Comparison of ENCODE assay signal across 9 mouse cellular contexts in genomic region chr11:56812121-56812520, GRCm38 (mm10).
DNase-seq lines count a peak whose midpoint lies in the region; ATAC-seq lines count a peak whose summit lies in the region.
"Had no signal": no experiment of that assay in that cellular context is flagged by ENCODE, and none has a peak within 500 bp of the region (broad histone marks: within the 10 kb centered on the region; RNA-seq: fewer than 3 reads in every experiment).

No protein-coding gene starts in this region.

- no peaks in the 10 kb centered on the region for H3K27me3 ChIP-seq in midbrain, embryonic 10.5 days (ENCODE audit: low read depth, poor library complexity, severe bottlenecking)
- H3K27me3 ChIP-seq in midbrain, embryonic 11.5 days (ENCODE audit: control insufficient read depth, insufficient read depth, low read length), result no peaks in the 10 kb centered on the region

- intact Hi-C loops in left cerebral cortex, postnatal 14 days (cut with DNase I), result no loop called here

- no peaks in the 10 kb centered on the region for H3K9me3 ChIP-seq in midbrain, embryonic 10.5 days (replicated peaks)
- H3K9me3 ChIP-seq in midbrain, embryonic 11.5 days (ENCODE audit: control insufficient read depth, low read length), result no peaks in the 10 kb centered on the region

- no peak overlapping the region for H3K27ac ChIP-seq in midbrain, embryonic 10.5 days (replicated peaks)
- no peak overlapping the region for H3K27ac ChIP-seq in midbrain, embryonic 11.5 days (ENCODE audit: low read depth, low read length)

- H3K4me2 ChIP-seq in midbrain, embryonic 11.5 days, result no peak overlapping the region
- H3K4me2 ChIP-seq: heart, embryonic 11.5 days had no signal

- no peaks in the 10 kb centered on the region for H3K36me3 ChIP-seq in midbrain, embryonic 10.5 days
- no peaks in the 10 kb centered on the region for H3K36me3 ChIP-seq in midbrain, embryonic 11.5 days (ENCODE audit: control insufficient read depth, insufficient read depth, low read length)

- peak; percentile 25 for DNase-seq in heart, postnatal 4 days
- no peak for DNase-seq in heart, adult 8-10 months (ENCODE audit: low spot score)
- DNase-seq in midbrain, embryonic 10.5 days (ENCODE audit: low spot score), result peak; percentile 29
- no peak for DNase-seq in midbrain, embryonic 11.5 days (ENCODE audit: low spot score, missing footprints)
- peak; percentile 70 for DNase-seq in embryo, embryonic 11 days
- peak; percentile 8 for DNase-seq in yolk sac, embryonic 10.5 days (ENCODE audit: low spot score)
- no peak for DNase-seq in left cerebral cortex, adult 11 months (ENCODE audit: low spot score)
- no peak for DNase-seq in left cerebral cortex, postnatal 14 days (ENCODE audit: low spot score in 2 of 2)

- ATAC-seq in midbrain, embryonic 11.5 days (ENCODE audit: low FRiP score), result no peak

- H3K4me3 ChIP-seq in midbrain, embryonic 10.5 days, result no peak overlapping the region
- H3K4me3 ChIP-seq in midbrain, embryonic 11.5 days (ENCODE audit: low read depth, low read length), result no peak overlapping the region

- WGBS in midbrain, embryonic 10.5 days, result 56% methylated on average over 4 of the region's 4 CpGs
- WGBS in midbrain, embryonic 11.5 days, result 54% methylated on average over 4 of the region's 4 CpGs

- H3K4me1 ChIP-seq in midbrain, embryonic 10.5 days, result no peaks in the 10 kb centered on the region
- H3K4me1 ChIP-seq in midbrain, embryonic 11.5 days (ENCODE audit: control insufficient read depth, insufficient read depth, low read length), result no peaks in the 10 kb centered on the region

- H3K9ac ChIP-seq in midbrain, embryonic 11.5 days (ENCODE audit: low read length), result no peak overlapping the region

Comparison
In these comparisons a context has a peak if more than half of its experiments do, and no peak if none do; other contexts are left out.
1. DNase-seq: peak in heart, postnatal 4 days (single experiment), midbrain, embryonic 10.5 days (single experiment), embryo, embryonic 11 days (single experiment) and yolk sac, embryonic 10.5 days (single experiment); none in heart, adult 8-10 months (single experiment), midbrain, embryonic 11.5 days (single experiment), left cerebral cortex, adult 11 months (single experiment) and left cerebral cortex, postnatal 14 days (0 of 2).